Mouse (Mus musculus) CH12.LX (cell line): ENCODE results near the gene Capn1.

ENCODE experiments used
- CTCF ChIP-seq, 2 experiments: IDR thresholded peaks in 1 of 2; conservative IDR thresholded peaks in 1 of 2; 2 replicates each; pipeline ENCODE4 v1.5.1; 2011 to 2012; ENCODE audit warnings: low read depth in 2 of 2, low read length in 2 of 2, improper control_type of control experiment in 1 of 2, inconsistent platforms in 1 of 2, mild to moderate bottlenecking in 1 of 2, moderate library complexity in 1 of 2
- E2F4 ChIP-seq: IDR thresholded peaks from 2 replicates; pipeline ENCODE4 v1.6.1; 2011; ENCODE audit warnings: low read depth, low read length, improper control_type of control experiment; ENCODE audit not compliant: insufficient replicate concordance
- EP300 ChIP-seq: IDR thresholded peaks from 2 replicates; pipeline ENCODE4 v1.6.1; 2011; ENCODE audit warnings: low read length, improper control_type of control experiment
- MAX ChIP-seq: IDR thresholded peaks from 2 replicates; pipeline ENCODE4 v1.6.1; 2011; ENCODE audit warnings: low read length, improper control_type of control experiment
- NRF1 ChIP-seq: IDR thresholded peaks from 2 replicates; pipeline ENCODE4 v1.6.1; 2014; ENCODE audit warnings: low read depth, mild to moderate bottlenecking, inconsistent platforms, low read length, improper control_type of control experiment, moderate library complexity
- POLR2A ChIP-seq: IDR thresholded peaks from 2 replicates; pipeline ENCODE4 v1.6.1; 2011; ENCODE audit warnings: low read depth, mild to moderate bottlenecking, improper control_type of control experiment, low read length
- RAD21 ChIP-seq: IDR thresholded peaks from 2 replicates; pipeline ENCODE4 v1.6.1; 2011; ENCODE audit warnings: low read depth, mild to moderate bottlenecking, low read length, improper control_type of control experiment, moderate library complexity
- SIN3A ChIP-seq: IDR thresholded peaks from 2 replicates; pipeline ENCODE4 v1.6.1; 2012; ENCODE audit warnings: low read length, improper control_type of control experiment, inconsistent platforms
- ZC3H11A ChIP-seq: IDR thresholded peaks from 2 replicates; pipeline ENCODE4 v1.6.1; 2012; ENCODE audit warnings: low read depth, mild to moderate bottlenecking, inconsistent platforms, low read length, improper control_type of control experiment
- ZMIZ1 ChIP-seq: IDR thresholded peaks from 2 replicates; pipeline ENCODE4 v1.6.1; 2012; ENCODE audit warnings: low read depth, mild to moderate bottlenecking, inconsistent platforms, low read length, improper control_type of control experiment

DNA sequence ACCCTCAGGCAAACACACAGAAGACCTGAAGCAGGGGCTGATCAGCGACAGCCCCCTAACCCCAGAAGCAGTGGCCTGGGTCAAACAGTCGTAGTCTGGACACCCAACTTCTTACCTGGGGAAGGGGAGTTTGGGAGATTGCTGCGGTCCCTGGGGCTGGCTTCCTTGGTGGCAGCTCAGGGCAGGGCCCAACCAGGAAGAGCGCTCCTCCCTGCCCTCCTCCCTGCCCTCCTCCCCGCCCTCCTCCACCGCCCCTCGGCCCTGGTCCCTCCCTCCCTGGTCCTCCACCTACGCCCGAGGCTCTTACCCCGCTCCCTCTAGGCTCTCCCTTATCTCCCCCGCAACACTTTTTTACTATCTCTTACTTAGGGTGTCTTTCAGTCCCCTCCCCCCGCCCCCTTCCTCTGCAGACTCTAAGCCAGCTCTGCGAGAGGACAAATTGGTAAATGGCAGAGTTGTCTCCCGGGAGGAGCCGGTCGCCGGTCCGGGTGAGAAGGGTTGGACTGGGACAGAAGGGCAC lies 646 bp downstream of the Capn1 start:
- TF ChIP-seq E2F4 (no peak), EP300 (no peak), CTCF (conservative IDR thresholded peaks at IDR 0.05 in 1 of 2, IDR thresholded peaks at IDR 0.05 in 1 of 2; ENCODE audit: low read depth in 2 of 2, low read length in 2 of 2) (no peak), RAD21 (no peak), MAX (no peak), POLR2A (peak; percentile 55; the same call in 1 of the 2 replicates), ZMIZ1 (no peak), NRF1 (no peak), ZC3H11A (no peak), SIN3A (peak; percentile 44; the same call in 1 of the 2 replicates)
